18 mouse cellular contexts compared by ENCODE assay signal in genomic region chr7:6195777-6196176, GRCm38 (mm10). TPM values are rescaled to one million over a fixed set of nuclear protein-coding genes. Genes with fewer than 3 reads are reported as not detected.
DNase-seq lines count a peak whose midpoint lies in the region; ATAC-seq and TF ChIP-seq lines count a peak whose summit lies in the region.
"Had no signal": no experiment of that assay in that cellular context is flagged by ENCODE, and none has a peak within 500 bp of the region (broad histone marks: within the 10 kb centered on the region; RNA-seq: fewer than 3 reads in every experiment).

No protein-coding gene starts in this region.

- H3K27ac ChIP-seq in kidney, postnatal 0 days, result no peak overlapping the region
- H3K27ac ChIP-seq in CH12.LX (ENCODE audit: insufficient read depth, low read depth), result no peak overlapping the region
- no peak overlapping the region for H3K27ac ChIP-seq in bone marrow, adult 2 months (ENCODE audit: control insufficient read depth, insufficient read depth, low read depth, low read length, poor library complexity)
- H3K27ac ChIP-seq: hindbrain, embryonic 14.5 days; liver, embryonic 15.5 days had no signal

- TF ChIP-seq RAD21 in CH12.LX (IDR thresholded peaks at IDR 0.05; ENCODE audit: low read depth, low read length), result no peak; the same call in 1 of the 2 replicates

- dilution Hi-C loops in CH12.LX (cut with MboI; ENCODE audit: extremely low pct_ligation_motif_present, extremely low pct_unique_long_range_greater_than_20kb, low sequenced_read_pairs), result no loop called here

- no peaks in the 10 kb centered on the region for H3K36me3 ChIP-seq in kidney, postnatal 0 days (ENCODE audit: insufficient read depth, low read length)
- H3K36me3 ChIP-seq in CH12.LX (replicated peaks in 1 of 2; ENCODE audit: control insufficient read depth in 1 of 2, insufficient read depth in 1 of 2, low read length in 1 of 2), result peaks cover 0 to 5% of the 10 kb centered on the region in 2 experiments
- H3K36me3 ChIP-seq: liver, embryonic 15.5 days had no signal

- peak; percentile 43 for TF ChIP-seq CTCF in kidney, postnatal 0 days (IDR thresholded peaks at IDR 0.05; ENCODE audit: low read depth)
- peak; percentile 44 to 55; a peak in 3 of 4 replicates for TF ChIP-seq CTCF in CH12.LX (conservative IDR thresholded peaks at IDR 0.05 in 1 of 2, IDR thresholded peaks at IDR 0.05 in 1 of 2; ENCODE audit: low read depth in 2 of 2, low read length in 2 of 2)
- peak; percentile 28; the same call in 1 of the 2 replicates for TF ChIP-seq CTCF in bone marrow, adult 2 months (IDR thresholded peaks at IDR 0.05; ENCODE audit: control insufficient read depth, insufficient read depth, low read length)

- WGBS in kidney, postnatal 0 days, result 57% methylated on average over 2 of the region's 2 CpGs
- 48% methylated on average over 2 of the region's 2 CpGs for WGBS in bone marrow, adult 2 months

- no peak for DNase-seq in kidney, postnatal 0 days (ENCODE audit: low spot score)
- DNase-seq in kidney, postnatal 25 days, result no peak
- DNase-seq in 416B (ENCODE audit: low read depth), result peak; percentile 37
- no peak for DNase-seq in CH12.LX (ENCODE audit: extremely low read depth)
- no peak for DNase-seq in thymus, postnatal 14 days
- DNase-seq in urinary bladder, postnatal 36 days (ENCODE audit: low spot score in 2 of 2), result no peak
- DNase-seq: cerebellum, adult 8-10 months; embryo, embryonic 11 days; kidney, adult 9 months; layer of hippocampus, adult 9-11 months; thymus, adult 18-20 months had no signal

- no peak for ATAC-seq in kidney, postnatal 0 days (replicated peaks; ENCODE audit: low FRiP score, low read depth)

- no peaks in the 10 kb centered on the region for H3K4me1 ChIP-seq in kidney, postnatal 0 days (replicated peaks; ENCODE audit: insufficient read depth, low read length)
- H3K4me1 ChIP-seq in CH12.LX (ENCODE audit: control insufficient read depth in 1 of 2, insufficient read depth in 2 of 2), result peaks cover 0 to under 1% of the 10 kb centered on the region in 2 experiments; a peak in 1 of 4 replicates
- H3K4me1 ChIP-seq in bone marrow, adult 2 months (ENCODE audit: control insufficient read depth, insufficient read depth, low read length), result no peaks in the 10 kb centered on the region
- H3K4me1 ChIP-seq: liver, embryonic 15.5 days had no signal

- H3K4me2 ChIP-seq in kidney, postnatal 0 days (ENCODE audit: low read length), result no peak overlapping the region
- no peak overlapping the region for H3K4me2 ChIP-seq in CH12.LX (ENCODE audit: insufficient read depth, low read depth, poor library complexity, severe bottlenecking)
- H3K4me2 ChIP-seq: hindbrain, embryonic 14.5 days; liver, embryonic 15.5 days had no signal

- H3K9me3 ChIP-seq in kidney, postnatal 0 days (replicated peaks; ENCODE audit: low read length), result no peaks in the 10 kb centered on the region
- H3K9me3 ChIP-seq in CH12.LX (replicated peaks; ENCODE audit: low read length), result no peaks in the 10 kb centered on the region
- H3K9me3 ChIP-seq: liver, embryonic 15.5 days; megakaryocyte, embryonic 14.5 days had no signal

- no peak overlapping the region for H3K9ac ChIP-seq in kidney, postnatal 0 days (ENCODE audit: low read depth, low read length)
- no peak overlapping the region for H3K9ac ChIP-seq in CH12.LX (ENCODE audit: insufficient read depth, low read depth)
- H3K9ac ChIP-seq: hindbrain, embryonic 14.5 days; liver, embryonic 15.5 days had no signal

- H3K27me3 ChIP-seq in kidney, postnatal 0 days (ENCODE audit: insufficient read depth, low read length), result no peaks in the 10 kb centered on the region
- peaks cover 32% of the 10 kb centered on the region for H3K27me3 ChIP-seq in CH12.LX (replicated peaks)
- H3K27me3 ChIP-seq: liver, embryonic 15.5 days had no signal

- TF ChIP-seq EP300 in CH12.LX (IDR thresholded peaks at IDR 0.05; ENCODE audit: low read length), result no peak

- H3K4me3 ChIP-seq in kidney, postnatal 0 days (replicated peaks; ENCODE audit: low read depth, low read length), result no peak overlapping the region
- no peak overlapping the region for H3K4me3 ChIP-seq in CH12.LX (replicated peaks in 1 of 3; ENCODE audit: low read depth in 2 of 3, low read length in 2 of 3, poor library complexity in 1 of 3)
- no peak overlapping the region for H3K4me3 ChIP-seq in bone marrow, adult 2 months (replicated peaks; ENCODE audit: control insufficient read depth, low read depth, low read length)
- H3K4me3 ChIP-seq: liver, embryonic 15.5 days; megakaryocyte, embryonic 14.5 days had no signal

- in situ Hi-C loops in CH12.LX (cut with MboI; ENCODE audit: low pct_ligation_motif_present, low pct_unique_long_range_greater_than_20kb, low sequenced_read_pairs), result no loop called here

- no peaks in the 10 kb centered on the region for H3K79me2 ChIP-seq in CH12.LX (replicated peaks; ENCODE audit: control insufficient read depth, extremely low read depth, insufficient read depth, poor library complexity, severe bottlenecking)

- no peak for TF ChIP-seq POLR2A in CH12.LX (IDR thresholded peaks at IDR 0.05; ENCODE audit: low read depth, low read length)
- no peak for TF ChIP-seq POLR2A in bone marrow, adult 2 months (IDR thresholded peaks at IDR 0.05; ENCODE audit: borderline replicate concordance, control insufficient read depth, low read depth, low read length)

TF ChIP-seq in CH12.LX, 34 proteins besides CTCF, POLR2A, EP300 and RAD21:
- no peak for TF ChIP-seq ETS1 (conservative IDR thresholded peaks at IDR 0.05; ENCODE audit: low read depth, low read length)
- TF ChIP-seq USF1 (IDR thresholded peaks at IDR 0.05; ENCODE audit: low read depth, low read length), result no peak
- TF ChIP-seq TCF12 (IDR thresholded peaks at IDR 0.05; ENCODE audit: low read depth, low read length), result no peak
- TF ChIP-seq SMC3 (IDR thresholded peaks at IDR 0.05; ENCODE audit: low read depth, low read length), result 0 out of 2 replicates have a peak, but pooled peaks have one; percentile 16
- TF ChIP-seq MAFK (IDR thresholded peaks at IDR 0.05; ENCODE audit: insufficient replicate concordance, low read length), result no peak
- TF ChIP-seq ZMIZ1 (IDR thresholded peaks at IDR 0.05; ENCODE audit: low read depth, low read length), result no peak

RNA-seq across cellular contexts. Expression of gene Galp, which starts 1.1 kb away (rescaled TPM):
- polyA plus RNA-seq in kidney, postnatal 0 days (2015; fragmentation: Nextera tagmentation; extraction: Ambion mirVana), result not detected in 2 replicates
- not detected in 2 replicates for total RNA-seq in CH12.LX (2012; rRNA removed)
- total RNA-seq in CH12.LX (2014; rRNA removed), result not detected in 2 replicates
- not detected in 2 replicates for polyA plus RNA-seq in CH12.LX (2012; ENCODE audit: insufficient read length, low read depth)
- polyA plus RNA-seq in bone marrow, adult 2 months (2011; ENCODE audit: insufficient read depth, insufficient read length, low replicate concordance, missing spikeins), result not detected in 2 replicates
- total RNA-seq: gastrocnemius, postnatal 4 days; left cerebral cortex, postnatal 25 days had no signal
- polyA plus RNA-seq: heart, embryonic 16.5 days; hindbrain, embryonic 14.5 days; liver, embryonic 15.5 days had no signal

RNA-seq across cellular contexts. Expression of gene Zfp444, which starts 23.8 kb away (rescaled TPM):
- 66.2 and 66.3 TPM in 2 replicates for polyA plus RNA-seq in kidney, postnatal 0 days (2015; fragmentation: Nextera tagmentation; extraction: Ambion mirVana)
- total RNA-seq in CH12.LX (2012; rRNA removed) (18.1 and 18.2 TPM in 2 replicates), CH12.LX (2014; rRNA removed) (13.4 and 16.0 TPM in 2 replicates)
- polyA plus RNA-seq in CH12.LX (2012; ENCODE audit: insufficient read length, low read depth), result 22.0 and 23.3 TPM in 2 replicates
- 9.5 and 14.9 TPM in 2 replicates for polyA plus RNA-seq in bone marrow, adult 2 months (2011; ENCODE audit: insufficient read depth, insufficient read length, low replicate concordance, missing spikeins)

RNA-seq across cellular contexts. Expression of gene Zscan5b, which starts 26.3 kb away (rescaled TPM):
- polyA plus RNA-seq in kidney, postnatal 0 days (2015; fragmentation: Nextera tagmentation; extraction: Ambion mirVana), result not detected in 2 replicates
- not detected in 2 replicates for total RNA-seq in CH12.LX (2012; rRNA removed)
- total RNA-seq in CH12.LX (2014; rRNA removed), result not detected in 2 replicates
- not detected in 2 replicates for polyA plus RNA-seq in CH12.LX (2012; ENCODE audit: insufficient read length, low read depth)
- polyA plus RNA-seq in bone marrow, adult 2 months (2011; ENCODE audit: insufficient read depth, insufficient read length, low replicate concordance, missing spikeins), result not detected in 2 replicates
- total RNA-seq: gastrocnemius, postnatal 4 days; left cerebral cortex, postnatal 25 days had no signal
- polyA plus RNA-seq: heart, embryonic 16.5 days; hindbrain, embryonic 14.5 days; liver, embryonic 15.5 days had no signal

RNA-seq across cellular contexts. Expression of gene Zfp787, which starts 40.0 kb away (rescaled TPM):
- polyA plus RNA-seq in kidney, postnatal 0 days (2015; fragmentation: Nextera tagmentation; extraction: Ambion mirVana), result 60.1 and 72.0 TPM in 2 replicates
- total RNA-seq in CH12.LX (2012; rRNA removed), result 24.8 and 28.3 TPM in 2 replicates
- 17.5 and 22.1 TPM in 2 replicates for total RNA-seq in CH12.LX (2014; rRNA removed)
- polyA plus RNA-seq in CH12.LX (2012; ENCODE audit: insufficient read length, low read depth), result 19.0 and 19.3 TPM in 2 replicates
- polyA plus RNA-seq in bone marrow, adult 2 months (2011; ENCODE audit: insufficient read depth, insufficient read length, low replicate concordance, missing spikeins), result 15.3 and 38.1 TPM in 2 replicates

RNA-seq across cellular contexts. Expression of gene Epp13, which starts 56.7 kb away (rescaled TPM):
- not detected in 2 replicates for polyA plus RNA-seq in kidney, postnatal 0 days (2015; fragmentation: Nextera tagmentation; extraction: Ambion mirVana)
- total RNA-seq in CH12.LX (2012; rRNA removed) (not detected in 2 replicates), CH12.LX (2014; rRNA removed) (not detected in 2 replicates)
- polyA plus RNA-seq in CH12.LX (2012; ENCODE audit: insufficient read length, low read depth), result not detected in 2 replicates
- not detected in 2 replicates for polyA plus RNA-seq in bone marrow, adult 2 months (2011; ENCODE audit: insufficient read depth, insufficient read length, low replicate concordance, missing spikeins)
- total RNA-seq: gastrocnemius, postnatal 4 days; left cerebral cortex, postnatal 25 days had no signal
- polyA plus RNA-seq: heart, embryonic 16.5 days; hindbrain, embryonic 14.5 days; liver, embryonic 15.5 days had no signal
